In the genomic region with DNA sequence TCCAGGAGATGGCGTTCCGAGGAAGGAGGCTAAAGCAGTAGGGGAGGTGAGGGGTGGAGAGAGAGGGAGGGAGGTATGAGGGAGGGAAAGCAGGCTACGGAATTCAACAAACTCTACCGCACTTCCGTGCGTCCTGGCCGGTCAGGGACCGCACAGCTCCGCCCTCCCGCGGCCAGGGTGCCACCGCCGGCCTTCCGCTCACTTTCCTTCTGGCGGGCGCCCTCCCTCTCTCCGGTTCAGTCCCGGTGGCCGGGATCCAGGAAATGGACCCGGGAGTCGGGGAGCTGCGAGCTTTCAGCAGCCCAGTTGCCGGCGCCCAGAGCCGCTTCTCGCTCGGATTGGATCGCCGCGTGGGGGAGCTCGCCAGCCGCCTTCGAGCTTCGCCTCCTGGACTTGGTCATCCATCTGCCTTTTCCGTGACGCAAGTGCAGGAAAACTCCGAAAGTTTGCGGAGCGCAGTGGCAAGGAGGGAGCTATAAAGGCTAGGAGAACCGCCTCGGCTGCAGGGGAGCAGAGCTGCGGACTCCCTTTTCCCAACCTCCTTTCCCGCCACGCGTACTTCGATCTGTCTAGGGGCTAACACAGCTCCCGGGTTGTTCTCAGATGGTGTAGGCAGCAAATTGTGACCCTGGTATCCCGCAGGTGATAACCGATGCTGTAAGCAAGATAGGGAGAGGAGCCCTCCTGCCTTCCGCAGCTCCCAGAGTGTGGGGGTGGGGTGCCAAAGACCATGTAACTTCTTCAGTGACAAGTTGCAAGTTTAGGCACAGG, we compare ENCODE assay signal across 8 mouse cellular contexts. TPM values are rescaled to one million over a fixed set of nuclear protein-coding genes. Genes with fewer than 3 reads are reported as not detected.
DNase-seq lines count a peak whose midpoint lies in the region; ATAC-seq lines count a peak whose summit lies in the region.

TSS of gene Snx33 (minus strand) at position 331 of the 771 bp plus-strand sequence.

- peak within 1 kb of the TSS; percentile 93 for H3K4me2 ChIP-seq in intestine, embryonic 16.5 days (ENCODE audit: low read depth, low read length)

- intact Hi-C loops in left cerebral cortex, postnatal 36 days (cut with DNase I): loop anchor here (10.0 kb wide), 1 partner anchor 287 kb away; no protein-coding TSS in a partner anchor

- under 1% methylated on average over 46 of the region's 50 CpGs for WGBS in intestine, embryonic 16.5 days
- 0% methylated on average over 50 of the region's 50 CpGs for WGBS in midbrain, embryonic 10.5 days

- no peaks in the 10 kb centered on the region for H3K9me3 ChIP-seq in intestine, embryonic 16.5 days (ENCODE audit: control insufficient read depth, low read length)
- H3K9me3 ChIP-seq in midbrain, embryonic 10.5 days (replicated peaks): no peaks in the 10 kb centered on the region

- peak within 1 kb of the TSS; percentile 90 for H3K27ac ChIP-seq in intestine, embryonic 16.5 days (ENCODE audit: low read length)
- peak within 1 kb of the TSS; percentile 95 for H3K27ac ChIP-seq in midbrain, embryonic 10.5 days (replicated peaks)

- no peaks in the 10 kb centered on the region for H3K36me3 ChIP-seq in intestine, embryonic 16.5 days (ENCODE audit: control insufficient read depth, insufficient read depth, low read length)
- peaks cover 29% of the 10 kb centered on the region for H3K36me3 ChIP-seq in midbrain, embryonic 10.5 days

- H3K4me3 ChIP-seq in intestine, embryonic 16.5 days (ENCODE audit: low read length): peak within 1 kb of the TSS; percentile 70
- peak within 1 kb of the TSS; percentile 75 for H3K4me3 ChIP-seq in midbrain, embryonic 10.5 days

- no peaks in the 10 kb centered on the region for H3K27me3 ChIP-seq in intestine, embryonic 16.5 days (replicated peaks; ENCODE audit: control insufficient read depth, insufficient read depth, low read length)
- peaks cover 15% of the 10 kb centered on the region for H3K27me3 ChIP-seq in midbrain, embryonic 10.5 days (ENCODE audit: low read depth, poor library complexity, severe bottlenecking)

- peak; percentile 98 for DNase-seq in adrenal gland, adult 2 months
- peak; percentile 95 for DNase-seq in embryo, embryonic 9.5 days (ENCODE audit: extremely low spot score)
- DNase-seq in gastrocnemius, postnatal 4 days (ENCODE audit: low spot score in 2 of 2): peak; percentile 92 to 97
- peak; percentile 87 for DNase-seq in left cerebral cortex, postnatal 36 days (ENCODE audit: low spot score in 2 of 2)
- DNase-seq in midbrain, embryonic 10.5 days (ENCODE audit: low spot score): peak; percentile 93
- peak; percentile 77 to 78 for DNase-seq in right cerebral cortex, postnatal 36 days (ENCODE audit: low spot score in 2 of 2)
- peak; percentile 93 to 95 for DNase-seq in urinary bladder, postnatal 4 days (ENCODE audit: low spot score in 2 of 2)

- ATAC-seq in intestine, embryonic 16.5 days: peak; percentile 86

- H3K4me1 ChIP-seq in intestine, embryonic 16.5 days (ENCODE audit: control insufficient read depth, insufficient read depth, low read length): peaks cover 41% of the 10 kb centered on the region
- H3K4me1 ChIP-seq in midbrain, embryonic 10.5 days: peaks cover 51% of the 10 kb centered on the region

- peak within 1 kb of the TSS; percentile 81 for H3K9ac ChIP-seq in intestine, embryonic 16.5 days (ENCODE audit: low read depth, low read length)

RNA-seq across cellular contexts. Expression of gene Snx33, which starts in this region (rescaled TPM):
- total RNA-seq in adrenal gland, adult 2 months (2021): 10 to 100 TPM; 18.4 to 33.8 TPM
- 13.0 and 15.0 TPM in 2 replicates for polyA plus RNA-seq in adrenal gland, adult 2 months (2012; rRNA removed)
- total RNA-seq in gastrocnemius, postnatal 4 days (2021): 10 to 100 TPM; 10.4 to 11.2 TPM
- polyA plus RNA-seq in intestine, embryonic 16.5 days (2015; fragmentation: Nextera tagmentation; extraction: Ambion mirVana): 4.8 and 5.2 TPM in 2 replicates
- total RNA-seq in left cerebral cortex, postnatal 36 days (2021): 1 to 10 TPM; 6.9 to 7.9 TPM
- polyA plus RNA-seq in midbrain, embryonic 10.5 days (2016; fragmentation: Nextera tagmentation; extraction: Ambion mirVana): 8.0 and 8.4 TPM in 2 replicates

Comparison
In these comparisons a context has a peak if more than half of its experiments do, and no peak if none do; other contexts are left out.
1. Peak in every context shown above with its lines: DNase-seq, ATAC-seq, H3K4me3 ChIP-seq and H3K27ac ChIP-seq.